Mouse (Mus musculus): ENCODE data around the gene Gm3250. TPM values are rescaled to one million over a fixed set of nuclear protein-coding genes. Genes with fewer than 3 reads are reported as not detected.
"Not testable (repeated sequence)": the region's sequence is repeated elsewhere in the genome, so short reads cannot be mapped to it uniquely, and the experiment has no call there.

Gene Gm3250
- not detected for total RNA-seq (2021)
- long read RNA-seq, experiment 1, result 0 reads
- long read RNA-seq, experiment 2, result 0 reads

DNA sequence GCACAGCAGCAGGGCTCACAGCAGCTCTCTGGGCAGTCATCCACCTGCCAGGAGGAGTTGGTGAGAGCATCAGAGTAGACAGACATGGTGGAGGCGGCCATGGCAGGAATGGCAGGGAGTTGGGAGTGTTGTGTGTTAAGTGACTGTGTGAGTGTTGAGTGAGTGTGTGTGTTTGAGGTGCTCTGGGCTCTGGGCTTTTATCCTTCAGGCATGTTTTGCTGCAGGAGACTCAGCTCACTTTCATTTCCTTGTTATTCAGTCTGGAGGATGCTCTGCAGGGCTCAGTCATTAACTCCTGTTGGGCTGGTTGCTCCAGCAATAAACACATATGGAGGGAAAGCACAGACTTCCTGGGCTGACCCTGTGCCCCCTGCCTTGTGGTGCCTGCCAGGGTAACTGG, at the start of gene Gm3250:
Gene Gm3250 (minus strand): TSS at position 101 of the 400 bp plus-strand sequence.
- DNase-seq; intact Hi-C loops (cut with DNase I; ENCODE audit: low total_unique reads): not testable (repeated sequence)

DNA sequence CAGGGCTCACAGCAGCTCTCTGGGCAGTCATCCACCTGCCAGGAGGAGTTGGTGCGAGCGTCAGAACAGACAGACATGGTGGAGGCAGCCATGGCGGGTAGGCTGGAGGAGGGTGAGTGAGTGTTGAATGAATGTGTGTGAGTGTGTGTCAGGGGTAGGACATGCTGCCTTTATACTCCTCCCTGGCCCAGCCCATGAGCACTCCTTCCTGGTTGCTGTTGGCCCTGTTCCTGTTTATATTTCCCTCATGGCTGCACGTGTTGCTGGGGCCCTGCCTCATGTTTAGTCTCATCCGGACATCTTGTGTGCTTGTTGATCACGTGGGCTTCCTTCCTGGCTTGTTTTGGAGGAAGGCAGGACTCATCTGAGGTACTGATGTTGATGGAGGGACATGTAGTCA, 44.6 kb upstream of the Gm3250 start, which contains the start of gene Krtap10-4:
Gene Krtap10-4 (minus strand): TSS at position 145 of the 400 bp plus-strand sequence.
- DNase-seq, result no peak
- intact Hi-C loops (cut with DNase I; ENCODE audit: low total_unique reads), result no loop called here

DNA sequence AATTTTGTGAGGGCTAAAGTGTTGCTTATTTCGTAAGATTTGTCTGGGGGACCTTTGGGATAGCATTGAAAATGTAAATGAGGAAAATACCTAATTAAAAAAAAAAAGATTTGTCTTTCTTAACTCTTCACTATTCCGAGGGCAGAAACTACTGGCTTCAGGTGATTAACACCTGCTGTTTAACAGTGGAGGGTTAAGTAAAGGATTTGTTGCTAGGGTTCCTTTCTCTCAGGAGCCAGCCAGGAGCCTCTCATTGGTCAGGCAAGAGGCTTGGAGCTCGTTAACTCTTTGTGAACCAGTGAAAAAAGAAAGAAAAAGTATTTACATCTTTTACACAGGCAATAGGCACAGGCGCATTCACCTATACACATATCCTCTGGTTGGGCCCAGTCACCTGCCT, 36.9 kb upstream of the Gm3250 start:
- intact Hi-C loops (cut with DNase I; ENCODE audit: low total_unique reads), result no loop called here
- no peak for DNase-seq

DNA sequence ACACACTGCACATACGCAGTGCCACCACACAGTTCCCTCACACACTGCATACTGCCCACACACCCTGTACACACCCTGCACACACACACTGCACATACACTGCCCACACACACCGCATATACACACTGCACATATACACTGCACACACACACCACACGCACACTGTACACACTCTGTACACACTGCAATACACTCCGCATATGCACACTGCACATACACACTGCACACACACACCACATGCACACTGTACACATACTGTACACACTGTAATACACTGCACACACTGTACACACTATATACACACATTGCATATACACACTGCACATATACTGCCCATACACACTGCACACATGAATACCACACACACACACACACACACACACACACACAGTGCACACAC, 36.2 kb upstream of the Gm3250 start:
- DNase-seq, result no peak
- intact Hi-C loops (cut with DNase I; ENCODE audit: low total_unique reads), result no loop called here

DNA sequence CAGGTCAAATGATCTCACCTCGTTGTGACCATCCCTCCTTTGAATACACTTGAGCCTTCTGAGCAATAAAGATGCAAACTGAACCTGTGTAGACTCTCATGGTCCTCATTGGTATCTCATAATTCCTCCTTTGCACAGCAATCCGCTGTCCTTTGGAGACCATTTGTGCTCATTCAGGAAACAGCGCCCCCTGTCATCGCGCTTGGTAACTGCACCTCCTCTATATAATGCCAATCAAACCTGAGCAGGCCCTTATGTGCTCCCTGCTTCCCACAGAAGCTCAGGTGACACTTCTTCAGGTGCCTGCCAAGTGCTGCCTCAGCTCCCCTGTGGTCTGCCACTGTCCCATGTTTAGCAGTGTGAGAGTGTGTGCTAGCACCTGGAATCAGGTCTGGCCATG, 33.2 kb upstream of the Gm3250 start:
- intact Hi-C loops (cut with DNase I; ENCODE audit: low total_unique reads), result no loop called here
- no peak for DNase-seq

DNA sequence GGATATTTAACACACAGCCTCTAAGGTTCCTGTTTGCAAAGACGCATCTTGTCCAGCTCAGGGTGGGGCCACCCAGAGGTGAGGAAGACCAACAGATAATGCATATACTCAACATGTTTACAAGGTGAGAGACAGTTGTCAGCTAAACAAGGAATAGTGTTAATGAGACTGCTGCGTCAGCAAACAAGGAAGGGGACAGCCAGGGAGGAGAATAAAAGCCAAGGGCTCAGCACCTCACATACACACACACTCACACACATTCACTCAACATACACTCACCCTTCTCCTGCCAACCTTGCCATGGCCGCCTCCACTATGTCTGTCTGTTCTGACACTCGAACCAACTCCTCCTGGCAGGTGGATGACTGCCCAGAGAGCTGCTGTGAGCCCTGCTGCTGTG, 32.0 kb upstream of the Gm3250 start, which contains the start of gene Gm2696:
Gene Gm2696 (plus strand): TSS at position 301 of the 400 bp plus-strand sequence.
- intact Hi-C loops (cut with DNase I; ENCODE audit: low total_unique reads), result no loop called here
- DNase-seq, result no peak

DNA sequence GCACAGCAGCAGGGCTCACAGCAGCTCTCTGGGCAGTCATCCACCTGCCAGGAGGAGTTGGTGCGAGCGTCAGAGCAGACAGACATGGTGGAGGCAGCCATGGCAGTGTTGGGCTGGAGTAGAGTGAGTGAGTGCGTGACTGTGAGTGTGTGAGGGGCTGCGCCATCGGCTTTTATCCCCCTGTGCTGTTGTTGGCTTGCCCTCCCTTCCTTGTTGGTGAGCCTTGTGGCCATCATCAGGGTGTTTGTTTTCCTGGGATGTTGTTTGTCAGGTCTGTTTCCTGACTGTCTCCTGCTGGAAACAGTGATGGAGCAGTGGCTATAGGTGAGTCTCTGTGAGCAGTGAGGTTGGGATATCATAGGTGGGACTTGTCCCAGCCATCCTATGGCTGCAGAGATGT, 29.4 kb upstream of the Gm3250 start, which contains the start of gene Gm9507:
Gene Gm9507 (minus strand): TSS at position 101 of the 400 bp plus-strand sequence.
- intact Hi-C loops (cut with DNase I; ENCODE audit: low total_unique reads), result no loop called here
- no peak for DNase-seq

DNA sequence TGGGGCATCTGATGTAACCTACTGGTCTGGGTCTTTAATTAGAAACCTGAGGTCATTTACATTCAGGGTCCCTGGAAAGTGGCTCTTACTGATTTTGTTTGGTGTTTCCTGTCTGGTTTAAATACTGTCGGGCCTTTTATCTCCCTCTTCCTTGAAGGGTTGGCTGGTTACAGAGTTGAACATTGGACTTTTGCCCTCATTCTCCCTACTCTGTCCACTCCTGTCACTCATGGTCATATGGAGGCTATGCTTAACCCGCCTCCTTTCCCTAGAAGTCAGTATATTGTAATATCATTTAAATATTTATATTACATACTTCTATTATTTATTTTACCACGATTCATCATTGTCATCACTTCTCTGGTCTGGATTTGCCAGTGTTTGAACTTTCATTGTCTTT, 21.8 kb upstream of the Gm3250 start:
- DNase-seq, result no peak
- intact Hi-C loops (cut with DNase I; ENCODE audit: low total_unique reads), result no loop called here

DNA sequence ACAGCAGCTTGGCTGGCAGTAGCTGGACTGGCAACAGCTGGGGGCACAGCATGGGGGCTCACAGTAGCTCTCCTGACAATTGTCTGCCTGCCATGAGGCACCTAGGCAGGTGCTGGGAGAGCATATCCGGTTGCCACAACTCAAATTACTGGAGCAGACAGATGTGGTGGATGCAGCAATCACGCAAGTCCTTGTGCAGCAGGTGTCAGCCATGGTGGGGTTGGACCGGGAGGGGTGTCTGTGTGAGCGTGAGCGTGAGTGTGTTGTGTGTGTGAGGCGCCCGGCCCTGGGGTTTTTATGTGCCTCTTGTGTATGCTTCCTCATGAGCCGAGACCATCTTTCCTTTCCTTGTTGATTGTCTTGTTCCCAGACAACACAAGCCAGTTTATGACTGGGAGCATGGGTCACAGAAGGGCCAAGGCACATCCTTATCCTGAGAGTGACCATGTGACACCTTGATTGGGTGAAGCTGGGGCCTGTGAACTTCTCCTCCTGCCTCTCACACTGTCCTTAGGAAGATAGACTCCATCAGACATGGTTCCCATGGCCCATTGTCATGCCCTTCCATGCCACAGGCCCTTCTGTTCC, 16.7 kb upstream of the Gm3250 start, which contains the start of gene Gm19668:
Gene Gm19668 (minus strand): TSS at position 213 of the 588 bp plus-strand sequence.
- DNase-seq, result no peak
- intact Hi-C loops (cut with DNase I; ENCODE audit: low total_unique reads), result no loop called here

DNA sequence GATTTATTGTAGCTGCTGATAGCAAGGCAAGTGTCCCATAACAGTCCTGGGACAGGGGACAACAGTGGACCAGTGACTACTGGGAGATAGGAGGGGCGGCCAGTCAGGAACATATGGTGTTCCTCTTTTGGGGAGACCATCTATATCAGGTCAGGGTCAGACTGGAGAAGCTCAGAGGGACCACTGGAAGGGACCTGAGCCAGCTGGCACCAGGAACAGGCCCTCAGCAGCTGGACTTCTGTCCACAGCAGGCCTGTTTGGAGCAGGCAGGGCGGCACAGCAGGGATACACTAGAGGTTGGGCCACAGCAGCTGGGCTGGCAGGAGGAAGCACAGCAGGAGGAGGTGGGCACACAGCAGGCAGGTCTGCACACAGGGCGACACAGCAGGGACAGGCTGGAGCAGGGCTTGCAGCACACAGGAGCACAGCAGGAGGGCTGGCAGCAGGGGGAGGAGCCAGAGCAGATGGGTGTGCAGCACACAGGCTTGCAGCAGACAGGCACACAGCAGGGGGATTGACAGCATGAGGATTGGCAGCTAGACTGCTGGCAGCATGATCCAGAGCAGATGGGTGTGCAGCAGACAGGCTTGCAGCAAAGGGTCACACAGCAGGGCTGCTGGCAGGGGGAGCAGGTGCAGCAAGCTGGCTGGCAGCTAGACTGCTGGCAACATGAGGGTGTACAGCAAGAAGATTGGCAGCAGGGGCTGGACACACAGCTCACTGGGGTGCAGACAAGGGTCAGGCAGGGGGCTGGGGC, 16.0 kb upstream of the Gm3250 start:
- intact Hi-C loops (cut with DNase I; ENCODE audit: low total_unique reads); DNase-seq: not testable (repeated sequence)

DNA sequence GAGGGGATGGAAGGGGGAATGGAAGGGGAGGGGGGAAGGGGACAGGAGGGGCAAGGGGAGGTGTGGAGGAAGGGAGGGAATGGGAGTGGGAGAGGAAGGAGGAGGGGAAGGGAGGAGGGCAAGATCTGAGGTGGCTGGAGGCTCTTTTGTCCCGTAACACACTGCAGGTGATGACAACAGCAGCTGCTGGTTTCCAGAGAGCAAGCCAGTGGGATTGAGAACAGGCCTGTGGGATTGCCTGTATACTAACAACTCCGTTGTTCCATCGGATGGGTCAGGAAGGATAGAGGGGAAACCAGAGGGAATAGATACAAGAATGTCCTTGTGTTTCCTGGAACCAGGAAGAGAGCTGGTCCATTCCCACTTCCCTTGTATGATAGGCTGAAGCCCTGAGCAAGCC, 15.3 kb upstream of the Gm3250 start:
- intact Hi-C loops (cut with DNase I; ENCODE audit: low total_unique reads), result no loop called here
- no peak for DNase-seq

DNA sequence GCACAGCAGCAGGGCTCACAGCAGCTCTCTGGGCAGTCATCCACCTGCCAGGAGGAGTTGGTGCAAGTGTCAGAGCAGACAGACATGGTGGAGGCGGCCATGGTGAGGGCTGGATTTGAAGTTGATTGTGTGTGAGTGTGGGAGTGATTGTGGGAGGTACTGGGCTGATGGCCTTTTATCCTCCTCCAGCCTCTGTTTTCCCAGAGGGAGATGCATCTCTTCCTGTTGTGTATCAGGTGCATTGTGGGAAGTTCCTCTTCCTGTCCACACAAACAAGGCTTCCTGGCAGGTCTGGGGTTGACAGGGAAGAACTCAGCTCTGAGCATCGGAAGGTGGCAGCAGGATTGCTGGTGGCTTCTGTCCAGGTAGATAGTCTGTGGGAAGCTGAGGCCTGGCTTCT, 12.6 kb upstream of the Gm3250 start, which contains the start of gene Gm9639:
Gene Gm9639 (minus strand): TSS at position 101 of the 400 bp plus-strand sequence.
- DNase-seq, result no peak
- intact Hi-C loops (cut with DNase I; ENCODE audit: low total_unique reads), result no loop called here

DNA sequence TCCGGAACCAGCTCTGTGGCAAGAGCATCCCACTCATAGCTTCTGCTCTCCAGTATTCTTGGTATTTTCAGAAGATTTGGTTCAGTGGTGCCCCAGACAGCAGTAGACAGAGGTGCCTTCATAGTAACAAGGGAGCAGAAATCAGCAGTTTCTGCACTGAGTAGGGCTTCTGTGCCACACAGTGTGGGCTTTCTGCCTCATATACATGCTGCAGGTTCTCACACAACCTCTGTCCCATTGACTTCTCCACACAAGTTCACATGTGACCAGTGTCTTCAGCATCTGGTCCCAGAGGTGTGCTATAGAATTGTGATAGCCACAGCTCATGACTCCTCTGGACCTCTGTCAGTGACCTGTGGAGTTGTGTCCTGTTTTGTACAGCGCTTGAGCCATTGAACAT, 6.3 kb upstream of the Gm3250 start:
- intact Hi-C loops (cut with DNase I; ENCODE audit: low total_unique reads), result no loop called here
- no peak for DNase-seq

DNA sequence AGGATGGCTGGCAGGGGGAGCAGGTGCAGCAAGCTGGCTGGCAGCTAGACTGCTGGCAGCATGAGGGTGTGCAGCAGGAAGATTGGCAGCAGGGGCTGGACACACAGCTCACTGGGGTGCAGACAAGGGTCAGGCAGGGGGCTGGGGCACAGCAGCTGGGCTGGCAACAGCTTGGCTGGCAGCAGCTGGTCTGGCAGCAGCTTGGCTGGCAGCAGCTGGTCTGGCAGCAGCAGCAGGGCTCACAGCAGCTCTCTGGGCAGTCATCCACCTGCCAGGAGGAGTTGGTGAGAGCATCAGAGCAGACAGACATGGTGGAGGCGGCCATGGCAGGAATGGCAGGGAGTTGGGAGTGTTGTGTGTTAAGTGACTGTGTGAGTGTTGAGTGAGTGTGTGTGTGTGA, 5.5 kb upstream of the Gm3250 start, which contains the start of gene Gm7137:
Gene Gm7137 (minus strand): TSS at position 325 of the 400 bp plus-strand sequence.
- DNase-seq; intact Hi-C loops (cut with DNase I; ENCODE audit: low total_unique reads): not testable (repeated sequence)

DNA sequence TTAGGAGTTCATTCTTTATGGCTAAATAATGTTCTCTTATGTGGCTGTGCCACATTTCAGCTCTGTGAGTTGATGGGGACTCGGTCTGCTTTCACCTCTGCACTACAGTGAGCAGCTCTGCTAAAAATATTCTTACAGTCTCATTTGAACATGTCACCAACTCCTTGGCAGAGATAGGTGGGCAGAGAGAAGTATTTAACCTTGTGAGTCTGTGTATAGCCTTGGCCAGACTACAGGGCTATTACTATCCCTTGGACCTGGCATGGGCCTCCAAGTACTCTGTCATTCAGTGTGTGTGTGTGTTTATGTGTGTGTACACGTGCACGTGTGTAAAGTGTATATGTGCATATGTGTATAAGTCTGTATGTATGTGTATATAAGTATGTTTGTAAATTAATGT, 1.1 kb upstream of the Gm3250 start:
- intact Hi-C loops (cut with DNase I; ENCODE audit: low total_unique reads); DNase-seq: not testable (repeated sequence)

DNA sequence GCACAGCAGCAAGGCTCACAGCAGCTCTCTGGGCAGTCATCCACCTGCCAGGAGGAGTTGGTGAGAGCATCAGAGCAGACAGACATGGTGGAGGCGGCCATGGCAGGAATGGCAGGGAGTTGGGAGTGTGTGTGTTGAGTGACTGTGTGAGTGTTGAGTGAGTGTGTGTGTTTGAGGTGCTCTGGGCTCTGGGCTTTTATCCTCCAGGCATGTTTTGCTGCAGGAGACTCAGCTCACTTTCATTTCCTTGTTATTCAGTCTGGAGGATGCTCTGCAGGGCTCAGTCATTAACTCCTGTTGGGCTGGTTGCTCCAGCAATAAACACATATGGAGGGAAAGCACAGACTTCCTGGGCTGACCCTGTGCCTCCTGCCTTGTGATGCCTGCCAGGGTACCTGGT, 5.5 kb downstream of the Gm3250 start, which contains the start of gene Gm7138:
Gene Gm7138 (minus strand): TSS at position 101 of the 400 bp plus-strand sequence.
- DNase-seq; intact Hi-C loops (cut with DNase I; ENCODE audit: low total_unique reads): not testable (repeated sequence)

DNA sequence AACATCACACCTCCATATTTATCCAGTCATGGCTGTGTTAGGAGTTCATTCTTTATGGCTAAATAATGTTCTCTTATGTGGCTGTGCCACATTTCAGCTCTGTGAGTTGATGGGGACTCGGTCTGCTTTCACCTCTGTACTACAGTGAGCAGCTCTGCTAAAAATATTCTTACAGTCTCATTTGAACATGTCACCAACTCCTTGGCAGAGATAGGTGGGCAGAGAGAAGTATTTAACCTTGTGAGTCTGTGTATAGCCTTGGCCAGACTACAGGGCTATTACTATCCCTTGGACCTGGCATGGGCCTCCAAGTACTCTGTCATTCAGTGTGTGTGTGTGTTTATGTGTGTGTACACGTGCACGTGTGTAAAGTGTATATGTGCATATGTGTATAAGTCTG, 10.2 kb downstream of the Gm3250 start:
- intact Hi-C loops (cut with DNase I; ENCODE audit: low total_unique reads); DNase-seq: not testable (repeated sequence)

DNA sequence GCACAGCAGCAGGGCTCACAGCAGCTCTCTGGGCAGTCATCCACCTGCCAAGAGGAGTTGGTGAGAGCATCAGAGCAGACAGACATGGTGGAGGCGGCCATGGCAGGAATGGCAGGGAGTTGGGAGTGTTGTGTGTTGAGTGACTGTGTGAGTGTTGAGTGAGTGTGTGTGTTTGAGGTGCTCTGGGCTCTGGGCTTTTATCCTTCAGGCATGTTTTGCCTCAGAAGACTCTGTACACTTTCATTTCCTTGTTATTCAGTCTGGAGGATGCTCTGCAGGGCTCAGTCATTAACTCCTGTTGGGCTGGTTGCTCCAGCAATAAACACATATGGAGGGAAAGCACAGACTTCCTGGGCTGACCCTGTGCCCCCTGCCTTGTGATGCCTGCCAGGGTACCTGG, 11.1 kb downstream of the Gm3250 start, which contains the start of gene Gm3238:
Gene Gm3238 (minus strand): TSS at position 101 of the 400 bp plus-strand sequence.
- intact Hi-C loops (cut with DNase I; ENCODE audit: low total_unique reads); DNase-seq: not testable (repeated sequence)

DNA sequence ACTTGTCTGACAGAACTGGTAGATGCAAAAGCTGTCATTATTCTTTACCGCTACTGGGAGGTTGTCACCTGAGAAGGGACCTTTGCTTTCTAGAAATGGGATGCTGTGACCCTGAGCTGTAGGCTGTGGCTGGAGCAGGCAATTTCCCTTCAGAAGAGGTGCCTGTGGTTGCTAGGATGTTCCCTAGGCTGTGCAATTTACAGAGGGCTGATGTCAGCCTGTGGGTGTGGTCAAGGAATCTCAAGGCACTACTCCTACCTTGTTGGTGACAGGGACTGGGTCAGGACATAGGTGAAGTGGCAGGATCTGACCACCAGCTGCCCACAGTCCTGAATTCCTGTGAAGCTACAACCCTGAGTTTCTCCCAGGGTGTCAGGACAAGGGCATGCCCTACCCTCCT, 12.6 kb downstream of the Gm3250 start:
- intact Hi-C loops (cut with DNase I; ENCODE audit: low total_unique reads), result no loop called here
- DNase-seq, result no peak

DNA sequence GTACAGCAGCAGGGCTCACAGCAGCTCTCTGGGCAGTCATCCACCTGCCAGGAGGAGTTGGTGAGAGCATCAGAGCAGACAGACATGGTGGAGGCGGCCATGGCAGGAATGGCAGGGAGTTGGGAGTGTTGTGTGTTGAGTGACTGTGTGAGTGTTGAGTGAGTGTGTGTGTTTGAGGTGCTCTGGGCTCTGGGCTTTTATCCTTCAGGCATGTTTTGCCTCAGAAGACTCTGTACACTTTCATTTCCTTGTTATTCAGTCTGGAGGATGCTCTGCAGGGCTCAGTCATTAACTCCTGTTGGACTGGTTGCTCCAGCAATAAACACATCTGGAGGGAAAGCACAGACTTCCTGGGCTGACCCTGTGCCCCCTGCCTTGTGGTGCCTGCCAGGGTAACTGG, 22.8 kb downstream of the Gm3250 start, which contains the start of gene Gm3233:
Gene Gm3233 (minus strand): TSS at position 101 of the 400 bp plus-strand sequence.
- intact Hi-C loops (cut with DNase I; ENCODE audit: low total_unique reads); DNase-seq: not testable (repeated sequence)
